Mouse (Mus musculus) C2C12 (cell line): ENCODE data around the gene Ifngr2.

Experiments
- CEBPB ChIP-seq: IDR thresholded peaks from one replicate; pipeline ENCODE4 v1.6.1; 2011; ENCODE audit warnings: low read depth, mild to moderate bottlenecking, control low read depth, moderate library complexity
- CTCF ChIP-seq: IDR thresholded peaks from one replicate; pipeline ENCODE4 v1.5.1; 2011; ENCODE audit not compliant: control insufficient read depth, insufficient read depth, insufficient read length
- FOSL1 ChIP-seq: IDR thresholded peaks from one replicate; pipeline ENCODE4 v1.8.0; 2011; ENCODE audit warnings: mild to moderate bottlenecking, low read length; ENCODE audit not compliant: poor library complexity, insufficient read depth, severe bottlenecking
- MAX ChIP-seq: IDR thresholded peaks from one replicate; pipeline ENCODE4 v1.6.1; 2011; ENCODE audit warnings: mild to moderate bottlenecking, control low read depth
- MYOD1 ChIP-seq: IDR thresholded peaks from one replicate; pipeline ENCODE4 v1.6.1; 2011; ENCODE audit warnings: low read depth; ENCODE audit not compliant: control insufficient read depth, insufficient read length
- MYOG ChIP-seq: IDR thresholded peaks from one replicate; pipeline ENCODE4 v1.6.1; 2011; ENCODE audit not compliant: control insufficient read depth, insufficient read length; ENCODE audit errors: extremely low read depth
- USF1 ChIP-seq: IDR thresholded peaks from one replicate; pipeline ENCODE4 v1.6.1; 2011; ENCODE audit warnings: low read depth, mild to moderate bottlenecking, control low read depth, moderate library complexity

DNA sequence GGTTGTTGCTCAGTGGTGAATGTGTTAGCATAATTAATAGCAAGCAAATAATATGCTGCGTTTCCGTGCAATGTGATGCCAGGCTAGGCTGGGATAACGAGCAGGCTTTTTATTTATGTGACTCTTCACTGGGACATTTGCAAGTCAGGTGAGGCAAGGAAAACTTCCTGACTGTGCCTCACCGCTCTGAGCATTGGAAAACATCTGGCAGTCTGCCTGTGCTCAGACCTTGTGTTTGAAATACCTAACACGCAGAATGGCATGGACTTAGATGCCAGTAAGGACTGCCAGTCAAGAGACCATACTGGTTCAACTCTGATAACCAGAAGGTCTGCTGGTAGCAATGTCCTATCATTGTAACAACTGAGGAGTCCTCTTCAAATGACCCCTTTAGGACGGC, 58.3 kb downstream of the Ifngr2 start:
- TF ChIP-seq CTCF = no peak
- no peak for TF ChIP-seq CEBPB
- no peak for TF ChIP-seq MAX
- no peak for TF ChIP-seq USF1
- TF ChIP-seq FOSL1 = no peak
- TF ChIP-seq MYOD1 = no peak
- no peak for TF ChIP-seq MYOG
